28 mouse cellular contexts compared by ENCODE assay signal in the genomic region with DNA sequence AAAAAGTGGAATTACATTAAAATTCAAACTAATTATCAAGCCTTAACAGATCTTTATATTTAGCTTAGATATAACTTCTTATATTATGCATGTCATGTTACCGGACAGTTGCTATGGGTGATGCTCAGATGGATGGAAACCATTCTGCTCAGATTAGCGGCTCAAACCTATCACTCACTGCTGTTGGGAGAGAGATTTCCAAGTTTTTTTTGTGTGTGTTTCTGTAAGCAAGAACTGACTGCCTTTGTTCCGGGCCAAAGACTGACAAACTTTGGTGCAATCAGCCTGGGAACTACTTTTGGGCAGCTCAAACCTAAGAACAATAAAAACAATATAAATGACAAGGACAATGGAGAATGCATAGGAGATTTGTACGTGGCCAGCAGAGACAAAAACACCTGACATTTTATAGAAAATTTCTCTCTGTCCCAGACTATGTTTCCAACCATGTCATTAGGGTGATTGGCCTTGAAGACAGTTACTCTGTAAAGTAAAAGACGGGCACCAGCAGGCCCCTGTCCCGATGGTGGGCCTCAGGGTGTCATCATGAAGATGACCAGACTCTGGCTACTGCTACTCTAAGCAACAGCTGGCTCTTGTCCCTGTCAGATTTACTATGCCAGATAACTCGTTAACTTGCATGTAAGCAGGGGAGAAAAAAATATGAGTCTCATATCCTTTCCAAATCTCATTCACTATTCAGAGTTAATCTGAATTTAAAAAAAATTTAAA. TPM values are rescaled to one million over a fixed set of nuclear protein-coding genes. Genes with fewer than 3 reads are reported as not detected.
A peak's percentile ranks its signal among the peaks of the same experiment; 100 is the strongest.
DNase-seq lines count a peak whose midpoint lies in the region; ATAC-seq and TF ChIP-seq lines count a peak whose summit lies in the region.
"Had no signal": no experiment of that assay in that cellular context is flagged by ENCODE, and none has a peak within 500 bp of the region (broad histone marks: within the 10 kb centered on the region; RNA-seq: fewer than 3 reads in every experiment).

No protein-coding gene starts in this region.

- no peaks in the 10 kb centered on the region for H3K9me3 ChIP-seq in stomach, embryonic 16.5 days (replicated peaks; ENCODE audit: control insufficient read depth, low read length)
- no peaks in the 10 kb centered on the region for H3K9me3 ChIP-seq in stomach, postnatal 0 days (ENCODE audit: control insufficient read depth, low read length)
- H3K9me3 ChIP-seq in lung, embryonic 16.5 days (ENCODE audit: control insufficient read depth, low read length) = no peaks in the 10 kb centered on the region
- H3K9me3 ChIP-seq: heart, embryonic 12.5 days; hindbrain, embryonic 13.5 days; limb, embryonic 13.5 days; midbrain, embryonic 10.5 days; neural tube, embryonic 12.5 days had no signal

- intact Hi-C loops in left cerebral cortex, adult 2 months (cut with DNase I) = no loop called here

- ATAC-seq in stomach, embryonic 16.5 days (ENCODE audit: insufficient read depth, low FRiP score) = peak; percentile 33; the same call in 1 of the 2 replicates
- ATAC-seq in stomach, postnatal 0 days (ENCODE audit: low FRiP score, low TSS enrichment) = no peak
- ATAC-seq in lung, embryonic 16.5 days (ENCODE audit: low read depth) = peak; percentile 97
- ATAC-seq: midbrain, embryonic 16.5 days had no signal

- H3K9ac ChIP-seq in stomach, embryonic 16.5 days (ENCODE audit: low read length) = no peak overlapping the region
- H3K9ac ChIP-seq in stomach, postnatal 0 days (ENCODE audit: low read length) = no peak overlapping the region
- no peak overlapping the region for H3K9ac ChIP-seq in lung, embryonic 16.5 days (ENCODE audit: low read length)
- H3K9ac ChIP-seq: forebrain, postnatal 0 days; heart, embryonic 12.5 days; hindbrain, embryonic 13.5 days; limb, embryonic 13.5 days; neural tube, embryonic 12.5 days had no signal

- DNase-seq in kidney, adult 9 months = peak; percentile 7
- DNase-seq in kidney, adult 8-10 months = no peak
- no peak for DNase-seq in stomach, postnatal 0 days (ENCODE audit: low spot score)
- peak; percentile 80 for DNase-seq in lung, postnatal 36 days
- DNase-seq in testis, postnatal 14 days (ENCODE audit: low spot score) = no peak
- no peak for DNase-seq in left cerebral cortex, adult 2 months (ENCODE audit: extremely low spot score in 1 of 2, low spot score in 2 of 2)
- DNase-seq: adrenal gland, postnatal 14 days; cerebellum, adult 11 months; cerebellum, adult 9-11 months; forebrain, postnatal 0 days; heart, adult 2 months; heart, postnatal 4 days; right cerebral cortex, postnatal 4 days; thymus, adult 18-20 months; thymus, postnatal 25 days had no signal

- no peak overlapping the region for H3K4me3 ChIP-seq in stomach, embryonic 16.5 days (replicated peaks; ENCODE audit: low read length)
- no peak overlapping the region for H3K4me3 ChIP-seq in stomach, postnatal 0 days (ENCODE audit: low read depth, low read length)
- H3K4me3 ChIP-seq in lung, embryonic 16.5 days (ENCODE audit: low read length) = no peak overlapping the region
- no peak overlapping the region for H3K4me3 ChIP-seq in left cerebral cortex, adult 2 months
- H3K4me3 ChIP-seq: erythroblast, embryonic 14.5 days; heart, adult 2 months; heart, embryonic 12.5 days; hindbrain, embryonic 13.5 days; layer of hippocampus, adult 2 months; limb, embryonic 13.5 days; midbrain, embryonic 10.5 days; neural tube, embryonic 12.5 days had no signal

- TF ChIP-seq CTCF in stomach, postnatal 0 days (IDR thresholded peaks at IDR 0.05; ENCODE audit: low read depth) = no peak
- no peak for TF ChIP-seq CTCF in left cerebral cortex, adult 2 months (IDR thresholded peaks at IDR 0.05)

- H3K27me3 ChIP-seq in stomach, embryonic 16.5 days (ENCODE audit: control insufficient read depth, insufficient read depth, low read length) = no peaks in the 10 kb centered on the region
- H3K27me3 ChIP-seq in stomach, postnatal 0 days (ENCODE audit: control insufficient read depth, insufficient read depth, low read length) = no peaks in the 10 kb centered on the region
- no peaks in the 10 kb centered on the region for H3K27me3 ChIP-seq in lung, embryonic 16.5 days (ENCODE audit: control insufficient read depth, insufficient read depth, low read depth, low read length)
- H3K27me3 ChIP-seq: heart, embryonic 12.5 days; hindbrain, embryonic 13.5 days; limb, embryonic 13.5 days; neural tube, embryonic 12.5 days had no signal

- H3K4me1 ChIP-seq in stomach, embryonic 16.5 days (ENCODE audit: control insufficient read depth, insufficient read depth, low read length) = no peaks in the 10 kb centered on the region
- H3K4me1 ChIP-seq in stomach, postnatal 0 days (replicated peaks; ENCODE audit: control insufficient read depth, insufficient read depth) = no peaks in the 10 kb centered on the region
- 0 out of 2 replicates have a peak, but pooled peaks cover 3% of the 10 kb centered on the region for H3K4me1 ChIP-seq in lung, embryonic 16.5 days (replicated peaks; ENCODE audit: control insufficient read depth, insufficient read depth, low read length)
- H3K4me1 ChIP-seq: heart, embryonic 12.5 days; hindbrain, embryonic 13.5 days; limb, embryonic 13.5 days; midbrain, embryonic 10.5 days; neural tube, embryonic 12.5 days had no signal

- WGBS in stomach, embryonic 16.5 days = 67% methylated on average over 7 of the region's 7 CpGs
- 61% methylated on average over 7 of the region's 7 CpGs for WGBS in stomach, postnatal 0 days
- WGBS in lung, embryonic 16.5 days = 49% methylated on average over 7 of the region's 7 CpGs

- no peak overlapping the region for H3K4me2 ChIP-seq in stomach, embryonic 16.5 days (ENCODE audit: low read depth, low read length)
- no peak overlapping the region for H3K4me2 ChIP-seq in stomach, postnatal 0 days (replicated peaks; ENCODE audit: low read depth)
- H3K4me2 ChIP-seq in lung, embryonic 16.5 days (ENCODE audit: low read depth, low read length) = no peak overlapping the region
- H3K4me2 ChIP-seq: heart, embryonic 12.5 days; hindbrain, embryonic 13.5 days; limb, embryonic 13.5 days; liver, embryonic 11.5 days; neural tube, embryonic 12.5 days had no signal

- no peak overlapping the region for H3K27ac ChIP-seq in stomach, embryonic 16.5 days (ENCODE audit: low read length)
- no peak overlapping the region for H3K27ac ChIP-seq in stomach, postnatal 0 days (replicated peaks)
- peak overlapping the region; percentile 80 for H3K27ac ChIP-seq in lung, embryonic 16.5 days (ENCODE audit: low read length)
- H3K27ac ChIP-seq in left cerebral cortex, adult 2 months = no peak overlapping the region
- H3K27ac ChIP-seq: heart, adult 2 months; hindbrain, embryonic 13.5 days; layer of hippocampus, adult 2 months; limb, embryonic 13.5 days; midbrain, embryonic 10.5 days; neural tube, embryonic 12.5 days had no signal

- no peak for TF ChIP-seq EP300 in stomach, postnatal 0 days (optimal IDR thresholded peaks at IDR 0.05)

- H3K36me3 ChIP-seq in stomach, embryonic 16.5 days (ENCODE audit: control insufficient read depth, insufficient read depth, low read length) = no peaks in the 10 kb centered on the region
- H3K36me3 ChIP-seq in stomach, postnatal 0 days (ENCODE audit: control insufficient read depth, insufficient read depth, low read length) = peaks cover 8% of the 10 kb centered on the region; the same call in 1 of the 2 replicates
- H3K36me3 ChIP-seq in lung, embryonic 16.5 days (ENCODE audit: control insufficient read depth, insufficient read depth, low read length) = no peaks in the 10 kb centered on the region

RNA-seq across cellular contexts. Expression of a gene that starts 45.2 kb away (rescaled TPM):
- 67.3 and 69.7 TPM in 2 replicates for polyA plus RNA-seq in stomach, embryonic 16.5 days (2015; fragmentation: Nextera tagmentation; extraction: Ambion mirVana)
- 48.0 and 64.8 TPM in 2 replicates for polyA plus RNA-seq in stomach, postnatal 0 days (2015; fragmentation: Nextera tagmentation; extraction: Ambion mirVana)
- 135 and 143 TPM in 2 replicates for polyA plus RNA-seq in lung, embryonic 16.5 days (2015; fragmentation: Nextera tagmentation; extraction: Ambion mirVana)
- total RNA-seq in left cerebral cortex, adult 2 months (2021) = 10 to 100 TPM; 14.5 to 18.4 TPM
- total RNA-seq: megakaryocyte progenitor cell, adult 5-6 weeks; MEL had no signal
- polyA plus RNA-seq: erythroblast, embryonic 14.5 days had no signal

Comparison
In these comparisons a context has a peak if more than half of its experiments do, and no peak if none do; other contexts are left out.
1. DNase-seq: peak in kidney, adult 9 months (single experiment) and lung, postnatal 36 days (single experiment); none in kidney, adult 8-10 months (0 of 2), stomach, postnatal 0 days (single experiment), testis, postnatal 14 days (single experiment) and left cerebral cortex, adult 2 months (0 of 2).